Mouse (Mus musculus) spleen, adult 2 months (tissue): ENCODE data around the gene Lrfn4. TPM values are rescaled to one million over a fixed set of nuclear protein-coding genes. Genes with fewer than 3 reads are reported as not detected.

Source experiments
- DNase-seq, 2 experiments: peaks; one replicate each; pipeline versions ENCODE4 v3.0.0 to v3.0.0-alpha.2; 2012 to 2021; ENCODE audit warnings: low spot score in 2 of 2, low read depth in 1 of 2
- H3K27ac ChIP-seq: fragments of 200-500 bp; 2 replicates; pipeline ENCODE4 v1.5.1; 2012; ENCODE audit warnings: low read length, inconsistent platforms; ENCODE audit not compliant: insufficient read depth
- H3K27me3 ChIP-seq: fragments of 200-500 bp; 2 replicates; pipeline ENCODE4 v1.6.1; 2012; ENCODE audit warnings: mild to moderate bottlenecking, moderate library complexity, low read length, inconsistent platforms; ENCODE audit not compliant: control insufficient read depth, insufficient read depth
- H3K36me3 ChIP-seq: fragments of 200-500 bp; 2 replicates; pipeline ENCODE4 v1.6.1; 2012; ENCODE audit warnings: mild to moderate bottlenecking, low read length, inconsistent platforms; ENCODE audit not compliant: control insufficient read depth, insufficient read depth
- H3K4me1 ChIP-seq: fragments of 200-500 bp; 2 replicates; pipeline ENCODE4 v1.6.1; 2011; ENCODE audit warnings: inconsistent platforms; ENCODE audit not compliant: control insufficient read depth, insufficient read depth, insufficient read length
- H3K4me3 ChIP-seq: fragments of 200-500 bp; 2 replicates; pipeline ENCODE4 v1.5.1; 2011; ENCODE audit warnings: mild to moderate bottlenecking, inconsistent platforms; ENCODE audit not compliant: insufficient read depth, insufficient read length; ENCODE audit errors: extremely low read depth
- CTCF ChIP-seq: fragments of 200-500 bp; IDR thresholded peaks from 2 replicates; pipeline ENCODE4 v1.5.1; 2011; ENCODE audit warnings: mild to moderate bottlenecking, inconsistent platforms; ENCODE audit not compliant: insufficient read depth, insufficient read length, insufficient replicate concordance; ENCODE audit errors: extremely low read depth
- POLR2A ChIP-seq: fragments of 200-500 bp; IDR thresholded peaks from 2 replicates; pipeline ENCODE4 v1.6.1; 2011; ENCODE audit warnings: low read depth, low read length, inconsistent platforms
- WGBS: fragments of 180-500 bp; shearing (Covaris S2); methylation state at CpG from one replicate; pipeline ENCODE4 v1.1.7; 2018; 5-methylcytosine and 5-hydroxymethylcytosine counted together
- polyA plus RNA-seq: library from polyadenylated mRNA; depleted of rRNA; stranded (reverse); fragments of >200 nt; gene quantifications from 2 replicates; pipeline ENCODE4 v1.2.3, GENCODE M21; 2012

Gene Lrfn4
- polyA plus RNA-seq, 1 experiment = 3.0 TPM

DNA sequence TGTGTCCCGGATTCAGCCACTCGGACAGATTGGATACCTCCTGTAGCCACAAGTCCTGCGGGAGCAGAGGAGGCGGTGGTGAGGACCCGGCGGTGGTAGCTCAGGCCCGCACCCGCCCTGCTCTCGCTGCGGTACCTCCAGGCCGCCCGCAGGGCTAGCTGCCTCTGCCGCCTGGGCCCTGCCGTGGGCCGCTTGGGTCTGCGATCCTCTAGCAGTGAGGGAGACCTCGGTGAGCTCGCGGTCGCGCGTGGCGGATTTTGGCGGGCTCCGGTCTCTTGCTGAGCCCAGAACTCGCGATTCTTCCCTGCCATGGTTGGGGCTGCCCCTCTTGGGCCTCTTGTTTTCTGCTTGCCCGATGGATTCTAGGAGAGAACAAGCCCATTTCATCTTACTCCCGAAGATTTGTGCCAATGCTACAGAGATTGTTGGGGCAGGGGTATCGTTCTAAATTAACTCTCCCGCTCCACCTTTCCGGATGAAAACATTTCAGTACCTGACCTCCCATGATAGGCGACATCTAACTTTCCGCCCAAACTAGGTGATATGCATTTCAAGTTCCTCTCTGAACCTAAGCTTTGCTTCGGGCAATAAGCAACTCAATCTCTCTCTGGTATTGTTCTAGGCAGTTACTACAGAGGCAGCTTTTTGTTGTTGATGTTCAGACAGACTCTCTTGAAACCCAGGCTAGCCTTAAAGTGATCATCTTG, 10.5 kb upstream of the Lrfn4 start:
- 1% methylated on average over 35 of the region's 35 CpGs for WGBS

DNA sequence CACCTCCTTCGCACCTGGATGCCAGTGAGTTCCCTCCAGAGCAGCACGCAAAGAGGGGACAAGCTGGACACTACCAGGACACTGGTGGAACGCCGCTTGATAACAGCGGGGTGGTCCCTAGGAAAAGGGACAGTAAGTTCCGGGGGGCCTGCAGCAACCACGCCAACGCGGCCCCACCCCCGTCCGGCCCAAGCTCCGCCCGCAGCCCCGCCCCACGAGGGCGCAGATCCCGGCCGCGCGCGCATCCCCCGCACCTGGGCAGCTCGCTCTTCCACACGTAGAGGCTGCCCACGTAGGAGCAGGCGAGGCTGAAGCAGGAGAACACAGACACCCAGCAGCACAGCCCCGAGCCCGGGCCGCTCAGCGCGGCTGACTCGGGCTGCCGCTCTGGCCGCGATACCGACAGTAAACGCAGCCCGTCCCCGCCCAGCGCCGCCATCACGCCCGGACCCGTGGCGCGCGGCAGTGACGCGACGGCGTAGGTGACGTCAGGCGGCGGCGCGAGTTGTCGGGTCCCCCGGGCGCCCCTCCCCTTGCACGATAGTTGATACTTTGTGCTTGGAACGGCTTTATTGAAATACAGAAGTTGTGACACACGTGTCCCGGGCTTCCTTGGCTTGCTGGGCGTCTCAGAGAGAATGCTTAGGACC, 9.8 kb upstream of the Lrfn4 start, which contains the start of gene Rce1:
Rce1 (minus strand) TSS at position 463 of the 650 bp plus-strand sequence.
- WGBS = 1% methylated on average over 64 of the region's 64 CpGs
- Histone ChIP-seq H3K4me1 (peaks cover 9% of the 10 kb centered on the region; the same call in 1 of the 2 replicates), H3K4me3 (peak within 1 kb of the TSS; percentile 95), H3K36me3 (peaks cover 8% of the 10 kb centered on the region; the same call in 1 of the 2 replicates), H3K27ac (peak within 1 kb of the TSS; percentile 93), H3K27me3 (no peaks in the 10 kb centered on the region)
- DNase-seq = peak; percentile 77 to 86
- TF ChIP-seq POLR2A (no peak; the same call in 1 of the 2 replicates), CTCF (no peak)

More for the DNA sequence above, 10.5 kb upstream of the Lrfn4 start:
- Histone ChIP-seq H3K27ac (peak overlapping the region; percentile 44), H3K36me3 (peaks cover 8% of the 10 kb centered on the region; the same call in 1 of the 2 replicates), H3K4me3 (peak overlapping the region; percentile 95), H3K4me1 (peaks cover 9% of the 10 kb centered on the region; the same call in 1 of the 2 replicates), H3K27me3 (no peaks in the 10 kb centered on the region)
- peak in 1 of 2 experiments; percentile 20 for DNase-seq
- no peak for TF ChIP-seq CTCF
- TF ChIP-seq POLR2A = no peak

DNA sequence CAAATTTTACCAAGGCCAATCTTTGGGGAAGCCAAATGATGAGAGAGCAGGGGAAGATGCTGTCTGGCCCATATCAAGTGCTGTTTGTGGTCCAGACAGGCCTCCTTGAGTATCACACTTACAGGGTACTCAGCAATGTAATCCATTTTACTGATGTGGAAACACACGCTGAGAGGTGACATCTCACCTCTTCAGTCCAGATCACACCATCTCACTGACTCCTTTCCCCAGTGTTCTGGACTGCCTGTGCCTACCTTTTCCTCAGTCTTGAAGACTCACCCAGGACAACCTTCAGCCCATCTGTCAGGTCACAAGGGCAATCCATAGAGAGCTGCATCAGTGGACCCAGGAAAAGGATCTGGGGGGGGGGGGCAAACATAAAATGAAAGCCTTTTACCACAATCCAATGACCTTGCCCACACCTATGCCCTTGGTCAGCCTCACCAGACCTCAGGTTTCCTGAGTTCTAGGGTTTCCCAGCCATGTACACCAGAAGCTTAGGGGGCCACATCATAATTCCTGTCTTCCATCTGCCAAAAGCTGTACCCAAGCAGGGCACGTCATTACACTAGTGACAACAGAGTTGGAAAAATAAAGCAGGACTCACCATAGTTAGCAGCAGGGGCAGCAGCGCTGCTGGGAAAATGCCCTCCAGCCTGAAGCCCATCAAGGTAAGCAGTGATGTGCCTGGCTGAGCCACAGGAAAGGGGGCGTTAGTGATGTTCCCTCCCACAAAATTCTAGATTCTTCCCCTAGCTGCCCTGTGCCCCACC, 9.1 kb upstream of the Lrfn4 start:
- Histone ChIP-seq H3K27ac (peak overlapping the region; percentile 52; the same call in 1 of the 2 replicates), H3K27me3 (no peaks in the 10 kb centered on the region), H3K4me1 (peaks cover 9% of the 10 kb centered on the region; the same call in 1 of the 2 replicates), H3K4me3 (peak overlapping the region; percentile 95), H3K36me3 (peaks cover 8% of the 10 kb centered on the region; the same call in 1 of the 2 replicates)
- 30% methylated on average over 4 of the region's 4 CpGs for WGBS
- no peak for TF ChIP-seq CTCF
- no peak for TF ChIP-seq POLR2A
- DNase-seq = no peak

DNA sequence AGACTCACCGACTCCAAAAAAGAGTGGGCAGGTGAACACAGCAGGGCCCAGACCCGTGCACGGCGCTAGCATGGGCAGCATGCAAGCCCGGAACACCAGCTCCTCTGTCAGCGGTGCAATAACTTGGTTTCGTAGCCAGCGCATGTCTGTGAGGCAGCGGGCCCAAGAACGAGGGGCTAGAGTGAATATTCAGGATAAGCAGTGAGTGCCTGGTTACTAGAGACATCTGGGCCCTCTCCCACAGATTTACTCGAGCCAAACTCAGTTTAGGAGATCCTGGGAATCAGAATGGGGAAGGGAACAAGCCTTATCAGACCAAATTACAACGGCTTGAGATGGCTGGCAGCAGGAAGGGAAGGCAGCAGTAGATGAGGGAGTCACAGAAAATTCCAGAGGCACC, 8.5 kb upstream of the Lrfn4 start:
- H3K4me3 ChIP-seq = no peak overlapping the region
- peaks cover 8% of the 10 kb centered on the region; the same call in 1 of the 2 replicates for H3K36me3 ChIP-seq
- WGBS = 95% methylated on average over 12 of the region's 12 CpGs
- H3K27me3 ChIP-seq = no peaks in the 10 kb centered on the region
- H3K4me1 ChIP-seq = peaks cover 9% of the 10 kb centered on the region; the same call in 1 of the 2 replicates
- no peak for DNase-seq
- TF ChIP-seq CTCF (no peak), POLR2A (no peak)
- no peak overlapping the region for H3K27ac ChIP-seq

DNA sequence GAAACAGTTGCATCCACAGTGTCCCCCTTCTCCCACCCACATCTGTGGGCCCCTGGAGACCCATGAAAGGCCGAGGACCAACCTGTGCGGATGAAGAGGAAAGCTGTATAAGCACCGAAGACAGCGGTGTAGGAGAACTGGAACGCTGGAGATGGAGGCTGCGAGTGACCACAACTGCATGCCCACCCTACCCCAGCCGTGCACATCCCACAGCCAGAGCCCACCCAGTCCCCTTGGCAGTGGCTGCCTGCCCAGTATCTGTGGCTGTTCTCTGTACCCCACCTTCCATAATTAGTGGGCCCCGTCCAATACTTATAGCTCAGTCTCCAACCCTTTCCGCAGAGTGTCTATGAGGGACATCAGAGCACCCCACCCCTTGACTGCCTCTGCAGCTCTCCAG, 8.0 kb upstream of the Lrfn4 start:
- Histone ChIP-seq H3K4me3 (no peak overlapping the region), H3K4me1 (peaks cover 9% of the 10 kb centered on the region; the same call in 1 of the 2 replicates), H3K27ac (no peak overlapping the region), H3K27me3 (no peaks in the 10 kb centered on the region), H3K36me3 (peaks cover 8% of the 10 kb centered on the region; the same call in 1 of the 2 replicates)
- TF ChIP-seq CTCF (no peak), POLR2A (no peak)
- DNase-seq = no peak
- WGBS = 95% methylated on average over 9 of the region's 9 CpGs

DNA sequence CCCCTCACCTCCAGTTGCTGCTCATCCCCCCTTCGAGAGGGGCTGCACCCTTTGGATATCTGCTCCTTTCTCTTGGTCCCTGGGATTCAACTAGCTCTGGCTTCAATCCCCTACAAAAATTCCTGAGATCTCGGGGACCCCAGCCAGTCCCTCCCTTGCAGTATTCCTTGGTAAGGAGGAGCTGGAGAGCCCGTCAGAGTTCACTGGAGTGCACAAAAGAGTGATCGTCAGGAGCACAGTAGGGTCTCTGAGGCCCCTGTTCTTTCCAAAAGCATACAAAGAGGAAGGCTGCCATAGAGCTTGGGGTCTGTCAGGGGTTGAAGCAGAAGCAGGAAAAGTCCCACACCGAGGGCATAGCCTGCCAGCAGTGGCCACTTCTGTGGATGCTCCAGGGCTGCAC, 7.3 kb upstream of the Lrfn4 start:
- no peak for TF ChIP-seq POLR2A
- no peak for TF ChIP-seq CTCF
- peaks cover 9% of the 10 kb centered on the region; the same call in 1 of the 2 replicates for H3K4me1 ChIP-seq
- peaks cover 8% of the 10 kb centered on the region; the same call in 1 of the 2 replicates for H3K36me3 ChIP-seq
- no peak overlapping the region for H3K4me3 ChIP-seq
- no peak overlapping the region for H3K27ac ChIP-seq
- H3K27me3 ChIP-seq = no peaks in the 10 kb centered on the region
- WGBS = 96% methylated on average over 5 of the region's 5 CpGs
- DNase-seq = no peak
